Mouse (Mus musculus): ENCODE measurements around the gene Cdca5. TPM values are rescaled to one million over a fixed set of nuclear protein-coding genes. Genes with fewer than 3 reads are reported as not detected.

Cdca5 gene
- 0.73 TPM for polyA plus RNA-seq (2014; fragmentation: Illumina TruSeq; extraction: RNeasy Lipid Tissue Mini Kit (QIAGEN cat#74804); ENCODE audit: insufficient read depth, low read depth, low replicate concordance)

DNA sequence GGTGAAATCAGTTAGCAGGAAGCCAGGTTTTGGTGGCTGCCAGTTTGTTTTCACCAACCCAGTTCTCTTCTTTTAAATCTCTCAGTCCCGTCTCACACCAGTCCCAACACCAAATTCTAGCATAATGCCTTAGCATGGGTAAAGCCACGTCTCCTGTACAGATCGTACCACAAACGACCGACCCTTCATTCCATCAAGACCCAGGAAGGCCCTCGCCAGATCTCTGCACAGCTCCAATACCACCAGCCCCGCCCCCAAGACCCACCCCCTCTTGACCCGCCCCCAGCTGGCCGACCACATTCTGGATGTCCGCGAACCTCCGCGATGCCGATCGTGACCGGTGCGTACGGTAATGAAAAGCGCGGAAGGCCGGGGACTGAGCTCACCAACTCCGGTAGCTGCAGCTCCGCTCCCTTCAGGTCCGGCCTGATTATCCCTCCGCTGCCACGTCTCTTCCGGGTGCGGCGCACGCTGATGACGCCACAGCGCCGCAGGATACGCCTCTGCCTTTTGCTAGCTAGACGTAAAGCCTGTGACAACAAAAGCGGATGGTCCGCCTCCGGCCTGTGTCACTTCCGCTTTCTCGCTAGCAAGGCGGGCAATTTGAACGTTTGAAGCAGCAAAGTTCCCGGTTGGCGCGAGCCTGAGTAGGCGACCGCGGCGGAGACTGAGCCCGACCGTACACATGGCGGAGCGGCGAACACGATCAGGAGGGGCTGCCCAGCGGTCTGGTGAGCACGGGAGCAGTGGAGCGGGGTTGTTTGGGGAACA lies at the start of gene Cdca5, which contains the start of gene Zfpl1:
Gene Cdca5 (plus strand): TSS at position 506 of the 771 bp plus-strand sequence.
Gene Zfpl1 (minus strand): TSS at position 479 of the 771 bp plus-strand sequence.

DNA sequence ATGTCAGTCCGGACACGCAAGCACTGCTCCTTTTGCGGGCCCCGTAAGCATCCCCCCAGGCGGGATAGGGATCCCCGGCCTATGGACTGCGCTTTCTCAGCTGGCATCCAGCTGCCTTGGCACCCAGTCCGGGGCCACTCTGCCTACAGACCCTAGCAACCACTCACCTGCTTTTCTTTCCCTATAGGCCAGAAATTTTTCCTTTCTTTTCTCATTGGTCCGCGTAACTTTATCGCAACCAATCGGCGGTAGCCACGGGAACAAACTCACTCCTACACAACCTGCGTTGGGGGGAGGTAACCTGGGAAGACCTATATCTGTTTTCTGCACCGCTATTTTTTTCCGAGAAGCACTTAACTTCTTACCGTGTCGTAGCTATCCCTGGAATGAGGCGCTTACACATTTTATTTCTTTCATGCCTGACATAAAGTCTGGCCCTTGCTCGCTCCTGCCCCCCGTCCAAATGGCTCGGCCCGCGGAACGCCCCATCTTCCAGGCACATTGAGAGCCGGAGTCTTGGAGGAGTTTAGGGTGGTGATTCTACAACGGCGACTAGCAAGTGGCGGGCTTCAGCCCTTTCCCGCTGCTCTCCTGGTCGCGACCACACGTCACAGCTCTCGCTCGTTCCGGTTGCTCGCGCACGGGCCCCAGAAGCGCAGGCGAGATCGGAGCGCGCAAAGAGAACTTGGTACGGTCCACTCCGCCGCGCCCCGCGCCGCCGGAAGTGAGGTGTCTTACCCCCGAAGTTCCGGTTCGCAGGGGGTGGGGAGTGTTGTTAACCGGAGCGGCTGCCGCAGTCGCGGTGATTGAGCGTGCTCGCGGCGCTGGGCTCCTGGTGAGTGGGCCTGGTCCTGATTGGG lies 38.3 kb upstream of the Cdca5 start, which contains the start of gene Syvn1:
Gene Syvn1 (plus strand): TSS at position 283 of the 860 bp plus-strand sequence.

DNA sequence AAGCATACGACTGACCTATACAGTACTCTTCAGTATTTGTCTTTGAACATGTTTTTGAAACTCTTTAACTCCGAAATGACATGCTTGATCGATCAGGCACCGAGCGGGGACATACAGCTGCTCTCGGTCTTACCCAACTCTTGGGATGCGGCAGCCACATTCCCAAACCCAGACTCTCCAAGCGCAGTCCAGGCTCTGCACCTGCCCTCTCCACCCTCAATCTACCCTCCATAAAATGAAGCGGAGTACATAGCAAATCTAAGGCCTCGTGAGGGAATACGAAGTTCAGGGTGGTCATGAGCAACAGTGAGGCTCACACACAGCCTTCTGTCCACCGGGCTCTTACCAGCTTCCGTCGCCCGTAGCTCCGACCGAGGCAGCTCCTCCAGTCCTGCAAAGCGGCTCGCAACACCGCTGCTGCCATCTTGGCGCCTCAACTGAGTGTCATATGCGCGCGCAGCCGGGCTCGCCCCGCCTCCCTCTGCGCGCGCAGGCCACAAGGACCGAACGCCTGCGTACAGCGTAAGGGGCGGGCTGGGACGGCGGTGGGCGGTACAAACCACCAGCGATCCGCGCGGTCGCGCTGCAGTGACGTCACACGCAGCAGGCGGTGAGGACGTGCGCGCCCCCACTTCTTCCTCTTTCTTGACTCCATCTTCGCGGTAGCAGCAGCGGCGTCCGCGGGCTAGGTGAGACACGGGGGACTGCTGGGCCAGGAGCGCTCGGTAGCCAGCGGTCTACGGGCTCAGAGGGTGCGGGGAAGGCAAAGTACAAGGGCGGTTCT lies 27.3 kb upstream of the Cdca5 start, which contains the start of the genes Mrpl49 and Fau:
Gene Mrpl49 (minus strand): TSS at position 473 of the 784 bp plus-strand sequence.
Gene Fau (plus strand): TSS at position 532 of the 784 bp plus-strand sequence.

DNA sequence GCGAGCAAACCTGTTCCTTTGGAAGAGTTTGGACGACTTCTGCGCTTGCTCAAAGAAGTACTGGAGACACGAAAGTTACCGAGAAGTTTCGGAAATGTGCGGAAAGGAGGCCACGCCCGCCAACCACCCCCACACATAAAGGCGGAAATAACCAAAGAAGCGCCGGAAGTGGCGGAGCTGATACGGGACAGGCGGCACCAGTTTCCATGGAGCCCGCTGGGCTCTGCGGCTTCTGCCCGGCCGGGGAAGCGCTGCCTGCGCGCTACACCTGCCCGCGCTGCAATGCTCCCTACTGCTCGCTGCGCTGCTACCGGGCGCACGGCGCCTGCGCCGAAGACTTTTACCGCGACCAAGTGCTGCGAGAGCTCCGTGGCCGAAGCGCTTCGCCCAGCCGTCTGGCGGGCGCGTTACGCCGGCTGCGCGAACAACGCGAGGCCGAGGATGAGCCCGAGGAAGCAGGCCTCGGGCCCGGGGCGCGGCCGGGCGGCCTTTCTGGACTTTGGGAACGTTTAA lies 23.7 kb upstream of the Cdca5 start, which contains the start of gene Znhit2:
Gene Znhit2 (plus strand): TSS at position 172 of the 513 bp plus-strand sequence.

DNA sequence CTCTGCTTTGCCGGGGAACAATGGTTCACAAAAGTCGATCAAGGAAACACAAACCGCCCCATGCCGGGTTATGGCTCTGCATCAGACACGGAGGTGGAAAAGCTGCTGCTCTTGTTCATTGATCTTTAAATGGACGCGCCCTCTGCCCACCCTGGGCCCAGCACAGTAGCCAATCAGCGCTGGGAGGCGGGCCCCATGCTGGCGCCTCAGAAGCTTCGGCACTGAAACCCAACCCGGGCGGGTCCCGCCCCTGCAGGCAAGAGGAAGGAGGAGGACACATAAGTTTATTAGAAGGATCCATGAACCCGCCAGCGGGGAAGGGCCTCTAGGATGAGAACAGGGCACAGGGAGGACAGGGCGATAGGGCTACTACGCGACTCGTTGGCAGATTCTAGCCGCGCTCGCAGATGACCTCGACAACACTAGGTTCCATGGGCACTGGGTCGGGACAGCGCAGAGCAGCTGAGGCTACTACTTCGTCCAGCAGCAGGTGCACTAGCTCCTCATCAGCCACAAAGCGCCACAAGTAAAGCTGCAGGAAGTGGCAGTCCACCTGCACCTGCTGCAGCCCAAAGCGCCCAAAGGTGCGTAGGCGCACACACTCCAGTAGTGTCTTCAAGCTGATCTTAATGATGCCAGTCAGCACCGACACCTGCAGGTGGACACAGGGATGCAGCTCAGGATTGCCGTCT lies 16.9 kb upstream of the Cdca5 start, which contains the start of gene Tm7sf2:
Gene Tm7sf2 (minus strand): TSS at position 650 of the 692 bp plus-strand sequence.

DNA sequence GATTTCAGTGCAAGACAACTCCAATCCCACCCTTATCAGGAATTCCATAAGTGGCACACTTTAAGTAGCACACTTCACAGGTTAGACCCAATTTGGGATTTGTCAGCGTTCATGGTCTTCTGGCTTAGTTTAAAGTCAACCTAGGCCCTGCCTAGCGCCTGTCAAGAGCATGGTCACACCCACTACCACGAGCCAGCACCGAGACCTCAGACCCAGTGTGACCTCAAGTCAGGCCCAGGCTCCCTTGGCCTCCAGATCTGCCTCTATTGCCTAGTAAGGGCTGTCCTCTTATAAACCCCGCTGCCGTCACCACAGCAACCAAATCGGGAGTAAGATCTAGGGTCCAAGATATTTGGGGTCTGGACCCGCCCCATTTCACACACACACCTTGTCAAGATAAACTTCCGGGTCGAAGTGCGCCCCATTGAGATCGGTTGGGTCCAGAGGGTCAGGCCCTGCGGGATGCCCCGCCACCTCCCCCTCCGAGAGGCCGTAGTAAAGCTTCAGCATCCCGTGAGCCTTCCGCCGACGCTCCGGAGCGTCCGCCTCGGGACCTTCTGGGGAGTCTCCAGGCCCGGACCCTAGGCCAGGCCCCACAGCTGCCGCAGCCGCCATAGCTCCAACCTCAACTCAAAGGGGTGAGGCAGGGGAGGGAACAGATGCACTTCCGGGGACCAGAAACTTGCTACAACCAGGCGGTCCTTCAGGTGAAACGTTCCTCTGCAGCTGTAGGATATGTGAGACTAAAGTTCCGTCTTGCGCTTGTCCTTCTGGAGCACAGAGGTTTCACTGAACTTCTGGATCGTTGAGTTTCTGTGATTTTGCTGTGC lies 8.0 kb upstream of the Cdca5 start, which contains the start of gene Vps51:
Gene Vps51 (minus strand): TSS at position 668 of the 830 bp plus-strand sequence.

DNA sequence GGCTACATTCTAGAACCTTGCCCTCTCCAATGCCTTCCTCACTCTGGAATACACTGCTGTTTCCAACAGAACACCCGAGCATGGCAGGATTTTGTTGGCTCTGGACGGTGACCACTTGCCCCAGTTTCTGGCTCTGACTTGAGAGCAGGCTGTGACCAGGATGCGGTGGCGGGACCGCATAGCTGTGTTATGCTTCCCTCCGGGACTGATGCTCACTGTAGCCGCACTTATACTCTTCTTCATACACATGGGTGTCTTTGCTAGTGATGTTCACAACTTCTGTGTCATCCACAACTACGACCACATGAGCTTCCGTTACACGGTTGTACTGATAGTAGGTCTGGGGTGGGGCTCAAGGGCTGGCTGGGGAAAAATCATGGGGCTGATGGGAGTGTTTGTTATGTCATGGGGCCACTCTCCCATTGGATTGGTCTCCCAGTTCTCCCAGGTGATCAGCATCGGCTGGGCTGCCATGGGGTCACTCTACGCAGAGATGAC lies 4.8 kb upstream of the Cdca5 start, which contains the start of gene Tmem262:
Gene Tmem262 (plus strand): TSS at position 51 of the 498 bp plus-strand sequence.

DNA sequence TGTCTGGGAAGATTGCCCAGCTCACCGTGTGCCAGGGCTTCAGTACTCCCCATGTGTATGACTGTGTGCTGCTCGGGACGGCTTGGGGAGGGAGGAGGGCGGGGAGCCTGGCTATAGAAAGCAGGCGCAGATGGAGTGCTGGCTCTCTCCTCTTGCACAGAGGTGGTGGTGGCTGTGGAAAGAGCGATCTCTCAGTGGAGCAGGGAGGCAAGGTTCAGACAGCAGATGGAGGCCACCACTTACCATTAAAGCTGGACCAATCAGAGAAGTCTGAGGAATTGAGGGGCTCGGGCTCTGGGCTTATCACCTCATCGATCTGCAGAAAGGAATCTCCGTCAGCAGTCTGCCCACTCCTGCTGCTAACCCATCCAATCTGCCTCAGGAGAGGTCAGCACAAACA lies 2.6 kb upstream of the Cdca5 start, which contains the start of gene Gm28374:
Gene Gm28374 (minus strand): TSS at position 101 of the 400 bp plus-strand sequence.

DNA sequence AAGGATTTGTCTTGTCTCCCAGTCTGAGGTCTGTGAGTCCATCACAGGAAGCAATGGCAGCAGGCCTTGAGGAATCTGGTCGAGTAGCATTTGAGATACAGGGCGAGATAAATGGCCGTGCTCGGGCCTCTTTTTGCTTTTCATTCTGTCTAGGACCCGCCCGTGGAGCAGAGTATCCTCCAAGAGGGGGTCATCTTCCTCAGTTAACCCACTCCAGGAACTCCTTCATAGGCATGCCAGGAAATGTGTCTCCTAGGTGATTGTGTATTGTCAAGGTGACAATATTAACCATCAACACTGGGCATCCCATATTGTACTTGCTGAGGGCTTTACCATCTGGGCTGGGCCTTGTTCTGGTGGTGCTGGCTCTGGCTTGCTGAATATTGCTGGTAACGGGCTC lies 9.3 kb downstream of the Cdca5 start, which contains the start of gene AC131692.1:
Gene AC131692.1 (plus strand): TSS at position 301 of the 400 bp plus-strand sequence.

DNA sequence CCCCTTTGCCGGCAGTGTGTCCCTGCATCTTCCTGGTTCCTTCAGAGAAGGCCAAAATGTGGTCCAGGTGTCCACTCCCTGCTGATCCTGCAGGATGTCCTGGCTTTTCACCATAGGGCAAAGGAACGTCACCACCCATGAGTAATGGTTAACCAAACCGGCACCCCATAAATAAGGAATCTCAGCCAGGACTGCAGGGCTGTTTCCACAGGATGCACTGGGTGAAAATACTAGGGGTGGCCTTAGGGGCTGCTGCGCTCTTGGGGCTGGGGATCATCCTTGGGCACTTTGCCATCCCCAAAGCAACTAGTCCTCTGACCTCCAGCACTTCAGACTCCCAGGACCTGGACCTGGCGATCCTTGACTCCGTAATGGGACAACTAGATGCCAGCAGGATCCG lies 20.8 kb downstream of the Cdca5 start, which contains the start of gene Naaladl1:
Gene Naaladl1 (plus strand): TSS at position 197 of the 400 bp plus-strand sequence.

DNA sequence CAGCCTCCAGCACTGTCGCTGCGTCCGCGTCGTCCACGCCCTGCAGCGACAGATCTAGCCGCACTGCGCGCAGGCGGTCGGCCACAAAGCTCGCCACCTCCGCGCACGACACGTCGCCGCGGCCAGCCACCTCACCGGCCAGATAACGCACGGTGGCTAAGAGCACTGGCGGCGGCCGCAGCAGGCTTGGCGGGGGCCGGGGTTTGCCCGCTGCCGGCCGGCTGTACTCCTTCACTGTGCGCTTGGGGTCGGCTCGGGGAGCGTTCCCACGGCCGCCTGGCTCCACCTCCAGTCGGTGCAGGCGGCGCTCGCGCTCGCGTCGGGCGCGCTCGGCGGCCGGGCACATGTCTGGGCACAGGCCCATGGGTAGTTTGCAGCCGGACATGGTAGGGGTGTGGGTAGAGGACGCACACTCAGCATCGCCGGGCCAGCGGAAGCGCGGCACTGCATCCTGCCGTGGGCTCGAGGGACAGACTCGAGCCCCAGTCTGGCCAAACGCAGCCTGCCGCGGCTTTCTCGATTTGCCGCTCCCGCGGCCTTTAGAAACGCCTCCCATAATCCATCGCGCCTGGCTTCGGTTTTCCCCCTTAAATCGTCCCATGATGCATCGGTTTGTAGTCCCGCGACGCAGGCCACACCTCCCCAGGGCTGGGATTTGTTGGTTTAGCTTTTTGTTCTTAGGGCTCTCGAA lies 33.3 kb downstream of the Cdca5 start, which contains the start of gene Sac3d1:
Gene Sac3d1 (minus strand): TSS at position 665 of the 691 bp plus-strand sequence.

DNA sequence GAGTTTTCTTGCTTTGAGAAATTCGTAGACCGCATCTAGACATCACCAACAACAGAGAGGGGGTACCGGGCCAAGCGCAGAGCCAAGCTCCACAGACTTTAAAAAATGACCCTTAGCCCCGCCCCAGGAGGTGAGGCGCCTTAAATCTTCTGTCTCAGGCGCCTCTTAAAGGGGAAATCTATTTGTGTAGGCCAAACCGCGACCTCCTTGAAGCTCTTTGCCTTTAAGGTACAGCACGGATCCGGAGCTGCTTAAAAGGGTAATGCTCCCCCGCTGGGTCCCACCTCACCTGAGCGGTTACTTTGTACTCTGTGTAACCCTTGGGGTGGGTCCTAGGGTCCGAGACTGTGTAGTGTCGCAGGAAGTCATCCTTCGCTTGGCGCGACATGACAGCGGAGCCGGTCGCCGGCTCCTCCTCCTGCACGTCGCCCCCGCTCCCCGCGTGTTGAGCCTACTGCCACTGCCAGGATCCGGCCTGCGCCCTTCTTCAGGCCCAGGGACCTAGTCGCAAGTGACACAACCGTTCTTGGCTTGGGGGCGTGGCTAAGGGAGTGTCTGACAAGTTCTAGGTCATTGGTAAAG lies 43.1 kb downstream of the Cdca5 start, which contains the start of gene Snx15:
Gene Snx15 (minus strand): TSS at position 545 of the 582 bp plus-strand sequence.

DNA sequence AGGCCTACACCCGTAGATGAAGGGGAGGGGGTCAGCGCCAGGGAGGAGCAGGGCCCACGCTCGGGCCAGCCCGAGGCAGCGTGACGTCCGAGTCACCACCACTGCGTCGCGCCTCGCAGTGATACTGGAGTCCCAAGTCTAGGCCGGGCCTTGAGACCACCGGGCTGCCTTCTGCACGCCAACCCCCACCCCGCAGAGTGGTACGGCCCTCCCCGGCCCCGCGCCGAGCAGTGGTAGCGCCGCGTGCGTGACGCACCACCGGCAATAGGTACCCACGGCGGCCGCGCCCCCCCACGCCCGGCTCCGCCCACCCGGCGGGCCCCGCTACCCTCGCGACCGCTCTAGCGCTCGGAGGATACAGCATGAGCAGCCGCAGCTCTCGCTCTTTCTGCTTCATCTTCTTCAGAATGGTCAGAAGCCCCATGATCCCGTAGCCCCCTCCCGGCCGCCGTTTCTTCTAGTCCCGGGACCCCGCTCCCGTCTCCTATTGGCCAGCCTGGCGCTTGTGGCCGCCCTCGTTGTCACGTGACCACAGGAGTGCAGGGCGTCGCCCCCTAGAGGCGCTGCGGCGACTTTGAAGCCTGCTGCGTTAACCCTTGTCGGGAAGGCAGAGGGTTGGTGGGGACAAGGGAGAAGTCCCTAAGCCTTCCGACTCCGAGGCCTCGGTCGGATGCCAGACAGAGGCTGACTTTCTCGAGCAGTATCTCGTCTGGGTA lies 56.1 kb downstream of the Cdca5 start, which contains the start of gene Batf2:
Gene Batf2 (plus strand): TSS at position 306 of the 716 bp plus-strand sequence.

DNA sequence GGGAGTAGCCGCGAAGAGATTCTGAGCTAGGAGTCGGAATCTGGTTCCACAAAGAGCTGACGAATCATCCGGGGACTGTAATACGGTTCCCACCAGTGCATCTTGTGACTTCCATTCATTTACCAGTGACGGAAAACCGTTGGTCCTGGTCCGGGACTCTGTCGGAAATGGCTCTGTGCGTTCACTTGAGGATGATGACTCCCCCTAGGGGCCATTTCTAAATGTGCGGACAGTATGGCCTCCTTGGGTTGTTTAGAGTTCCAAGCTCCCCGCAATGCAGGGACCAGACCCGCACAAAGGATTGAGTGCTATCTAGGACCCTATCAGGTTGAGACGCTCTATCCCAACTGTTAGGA lies 56.6 kb downstream of the Cdca5 start, which contains the start of gene Arl2:
Gene Arl2 (minus strand): TSS at position 155 of the 356 bp plus-strand sequence.

